Mouse (Mus musculus): Measurements from ENCODE around the gene Fbxl14. TPM values are rescaled to one million over a fixed set of nuclear protein-coding genes. Genes with fewer than 3 reads are reported as not detected.

Gene Fbxl14
- total RNA-seq, 2 experiments from 2014 or later = 28.0 to 28.5 TPM

Other genes starting within 250 kb of the Fbxl14 start
- under 1 TPM; 0.34 to 0.36 TPM for gene Cacna2d4, start 243.1 kb upstream of the Fbxl14 start, total RNA-seq (2021)
- 10 to 100 TPM; 21.5 to 22.5 TPM for gene Lrtm2, start 148.9 kb upstream of the Fbxl14 start, total RNA-seq (2021)
- gene Adipor2, start 62.0 kb upstream of the Fbxl14 start, total RNA-seq (2021) = 10 to 100 TPM; 39.5 to 40.2 TPM
- gene Wnt5b, start 64.7 kb downstream of the Fbxl14 start, total RNA-seq (2021) = 1 to 10 TPM; 2.4 to 3.0 TPM

Measured in left cerebral cortex, postnatal 4 days (tissue).